Mouse (Mus musculus) kidney, embryonic 16.5 days (tissue): ENCODE data around the gene Ell3. TPM values are rescaled to one million over a fixed set of nuclear protein-coding genes. Genes with fewer than 3 reads are reported as not detected.

Experiments
- ATAC-seq: fragments of 200-750 bp; cut with Nextera tagmentation; 2 replicates; pipeline ENCODE4 v1.8.0; 2017; ENCODE audit warnings: moderate TSS enrichment; ENCODE audit not compliant: low FRiP score, low TSS enrichment
- H3K27ac ChIP-seq: fragments of 300-500 bp; sonication (generic); 2 replicates; pipeline ENCODE4 v1.5.1; 2014; ENCODE audit warnings: low read length
- H3K27me3 ChIP-seq: fragments of 300-500 bp; sonication (generic); 2 replicates; pipeline ENCODE4 v1.6.1; 2014; ENCODE audit warnings: low read length, control low read depth, mixed read lengths; ENCODE audit not compliant: insufficient read depth
- H3K36me3 ChIP-seq: fragments of 300-500 bp; sonication (generic); 2 replicates; pipeline ENCODE4 v1.6.1; 2014; ENCODE audit warnings: low read length, control low read depth, mixed read lengths; ENCODE audit not compliant: insufficient read depth
- H3K4me1 ChIP-seq: fragments of 300-500 bp; sonication (generic); 2 replicates; pipeline ENCODE4 v1.6.1; 2014; ENCODE audit warnings: low read length, control low read depth, mixed read lengths; ENCODE audit not compliant: insufficient read depth
- H3K4me2 ChIP-seq: fragments of 300-500 bp; sonication (generic); replicated peaks from 2 replicates; pipeline ENCODE4 v1.6.1; 2014; ENCODE audit warnings: low read depth, low read length
- H3K4me3 ChIP-seq: fragments of 300-500 bp; sonication (generic); 2 replicates; pipeline ENCODE4 v1.5.1; 2014; ENCODE audit warnings: mild to moderate bottlenecking, low read length
- H3K9ac ChIP-seq: fragments of 300-500 bp; sonication (generic); replicated peaks from 2 replicates; pipeline ENCODE4 v1.6.1; 2014; ENCODE audit warnings: low read length
- H3K9me3 ChIP-seq: fragments of 300-500 bp; sonication (generic); 2 replicates; pipeline ENCODE4 v1.6.1; 2016; ENCODE audit warnings: low read length, control low read depth
- WGBS: fragments of 180-500 bp; shearing (Covaris S2); extraction: QIAGEN DNeasy Blood & Tissue Kit; methylation state at CpG from one replicate; pipeline ENCODE4 v1.1.7; 2014; 5-methylcytosine and 5-hydroxymethylcytosine counted together
- microRNA-seq: library from miRNA; unstranded; fragments of <30 nt; microRNA quantifications from one replicate; pipeline ENCODE4, GENCODE M21; 2016
- polyA plus RNA-seq: library from polyadenylated mRNA; unstranded; fragments of >200 nt; fragmentation: Nextera tagmentation; extraction: Ambion mirVana; gene quantifications from 2 replicates; pipeline ENCODE4 v1.2.1, GENCODE M21; 2015

Ell3 gene
- polyA plus RNA-seq, 1 experiment from 2014 or later, result 12.3 TPM

GRCm38 (mm10) chr2:121412843-121413386 lies 31.2 kb downstream of the Ell3 start:
- peak overlapping the region; percentile 82 for H3K9ac ChIP-seq
- H3K27ac ChIP-seq, result peak overlapping the region; percentile 98
- peak overlapping the region; percentile 74 for H3K4me2 ChIP-seq
- H3K4me1 ChIP-seq, result peaks cover 31% of the 10 kb centered on the region
- H3K4me3 ChIP-seq, result peak overlapping the region; percentile 95
- no peaks in the 10 kb centered on the region for H3K9me3 ChIP-seq
- no peaks in the 10 kb centered on the region for H3K27me3 ChIP-seq
- ATAC-seq, result no peak; the same call in 1 of the 2 replicates
- WGBS, result 17% methylated on average over 4 of the region's 4 CpGs
- peaks cover 10% of the 10 kb centered on the region for H3K36me3 ChIP-seq

DNA sequence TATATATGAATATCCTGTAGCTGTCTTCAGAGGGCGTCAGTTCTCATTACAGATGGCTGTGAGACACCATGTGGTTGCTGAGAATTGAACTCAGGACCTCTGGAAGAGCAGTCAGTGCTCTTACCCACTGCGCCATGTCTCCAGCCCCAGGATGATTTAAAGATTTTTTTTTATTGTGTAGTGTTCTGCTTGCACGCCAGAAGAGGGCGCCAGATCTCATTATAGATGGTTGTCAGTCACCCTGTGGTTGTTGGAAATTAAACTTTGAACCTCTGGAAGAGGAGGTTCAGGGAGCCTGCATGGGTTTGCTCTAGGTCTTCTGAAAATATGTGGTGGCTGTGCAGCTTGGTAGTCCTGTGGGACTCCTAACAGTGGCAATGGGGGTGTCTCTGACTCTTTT lies 35.9 kb downstream of the Ell3 start:
- no peak overlapping the region for H3K4me3 ChIP-seq
- H3K4me1 ChIP-seq, result 0 out of 2 replicates have a peak, but pooled peaks cover 8% of the 10 kb centered on the region
- WGBS, result 34% methylated on average over 4 of the region's 4 CpGs
- no peak overlapping the region for H3K4me2 ChIP-seq
- no peaks in the 10 kb centered on the region for H3K9me3 ChIP-seq
- ATAC-seq, result no peak
- no peaks in the 10 kb centered on the region for H3K36me3 ChIP-seq
- no peak overlapping the region for H3K9ac ChIP-seq
- H3K27me3 ChIP-seq, result no peaks in the 10 kb centered on the region
- H3K27ac ChIP-seq, result no peak overlapping the region

DNA sequence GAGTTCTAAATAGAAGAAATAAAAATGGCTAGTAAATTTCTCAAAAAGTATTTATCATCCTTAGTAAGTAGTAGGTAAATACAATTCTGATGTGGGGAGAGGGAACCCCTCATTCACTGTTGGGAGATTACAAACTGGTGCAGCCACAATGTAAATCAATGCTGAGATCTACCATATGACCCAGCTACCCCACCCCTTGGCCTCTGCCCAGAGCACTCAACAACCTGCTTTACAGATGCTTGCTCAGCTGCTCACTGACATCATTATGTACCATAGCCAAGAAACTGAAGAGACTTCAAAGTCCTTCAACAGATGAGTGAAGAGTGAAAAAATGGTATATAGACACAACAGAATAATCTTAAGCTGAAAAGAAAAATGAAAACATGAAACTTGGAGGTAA lies 40.8 kb downstream of the Ell3 start:
- Histone ChIP-seq H3K36me3 (no peaks in the 10 kb centered on the region), H3K27me3 (no peaks in the 10 kb centered on the region), H3K9ac (no peak overlapping the region), H3K4me1 (no peaks in the 10 kb centered on the region), H3K27ac (no peak overlapping the region), H3K4me3 (no peak overlapping the region), H3K9me3 (no peaks in the 10 kb centered on the region), H3K4me2 (no peak overlapping the region)
- no peak for ATAC-seq

- H3K4me2 ChIP-seq, result no peak overlapping the region
- no peaks in the 10 kb centered on the region for H3K27me3 ChIP-seq
- ATAC-seq, result no peak
- no peaks in the 10 kb centered on the region for H3K9me3 ChIP-seq
- no peak overlapping the region for H3K4me3 ChIP-seq
- no peak overlapping the region for H3K27ac ChIP-seq
- H3K4me1 ChIP-seq, result no peaks in the 10 kb centered on the region
- 17% methylated on average over 8 of the region's 8 CpGs for WGBS
- H3K9ac ChIP-seq, result no peak overlapping the region
- H3K36me3 ChIP-seq, result no peaks in the 10 kb centered on the region
Observed at GRCm38 (mm10) chr2:121396624-121397023, 47.5 kb downstream of the Ell3 start.

Small RNAs within 50 kb of the gene (microRNA-seq; reads per million reads assigned to microRNA genes)
- not detected for gene Gm22953

Other genes with a start within 250 kb of the Ell3 start
- 64.0 and 71.5 TPM in 2 replicates for gene Trp53bp1, start 172.9 kb downstream of the Ell3 start, polyA plus RNA-seq
- gene Map1a, start 154.7 kb downstream of the Ell3 start, polyA plus RNA-seq, result 2.5 and 3.2 TPM in 2 replicates
- 14.4 and 15.8 TPM in 2 replicates for gene Ppip5k1, start 88.9 kb downstream of the Ell3 start, polyA plus RNA-seq
- 28.2 and 34.6 TPM in 2 replicates for gene Ckmt1, start 86.6 kb downstream of the Ell3 start, polyA plus RNA-seq
- gene Strc, start 57.1 kb downstream of the Ell3 start, polyA plus RNA-seq, result not detected in 2 replicates
- gene Pdia3, start 30.5 kb downstream of the Ell3 start, polyA plus RNA-seq, result 838 and 877 TPM in 2 replicates
- 2.0 and 3.0 TPM in 2 replicates for gene Catsper2, start 30.5 kb downstream of the Ell3 start, polyA plus RNA-seq
- gene Serf2, start 4.9 kb upstream of the Ell3 start, polyA plus RNA-seq, result 448 and 451 TPM in 2 replicates
- gene Hypk, start 9.0 kb upstream of the Ell3 start, polyA plus RNA-seq, result 104 and 106 TPM in 2 replicates
- gene Serinc4, start 12.5 kb upstream of the Ell3 start, polyA plus RNA-seq, result 0.09 and 0.18 TPM in 2 replicates
- gene Mfap1b, start 29.8 kb upstream of the Ell3 start, polyA plus RNA-seq, result 56.7 and 57.2 TPM in 2 replicates
- gene Mfap1a, start 62.4 kb upstream of the Ell3 start, polyA plus RNA-seq, result 28.3 and 30.6 TPM in 2 replicates
- 6.7 and 8.4 TPM in 2 replicates for gene Wdr76, start 62.4 kb upstream of the Ell3 start, polyA plus RNA-seq